Mouse (Mus musculus) thymus, postnatal 36 days (tissue): ENCODE measurements at regions not wholly inside any gene's neighbourhood (a gene's known extent, or its start where the extent isn't known, plus 50 kb on each side); places are given as distances from the start of the nearest gene placed in this dataset.
A peak's percentile ranks its signal among the peaks of the same experiment; 100 is the strongest.
"Not testable (repeated sequence)": the region's sequence is repeated elsewhere in the genome, so short reads cannot be mapped to it uniquely, and the experiment has no call there.

Experiments used
- DNase-seq, 2 experiments: peaks; one replicate each; pipeline ENCODE4 v3.0.0; 2022; ENCODE audit warnings: mixed read lengths in 2 of 2

DNA sequence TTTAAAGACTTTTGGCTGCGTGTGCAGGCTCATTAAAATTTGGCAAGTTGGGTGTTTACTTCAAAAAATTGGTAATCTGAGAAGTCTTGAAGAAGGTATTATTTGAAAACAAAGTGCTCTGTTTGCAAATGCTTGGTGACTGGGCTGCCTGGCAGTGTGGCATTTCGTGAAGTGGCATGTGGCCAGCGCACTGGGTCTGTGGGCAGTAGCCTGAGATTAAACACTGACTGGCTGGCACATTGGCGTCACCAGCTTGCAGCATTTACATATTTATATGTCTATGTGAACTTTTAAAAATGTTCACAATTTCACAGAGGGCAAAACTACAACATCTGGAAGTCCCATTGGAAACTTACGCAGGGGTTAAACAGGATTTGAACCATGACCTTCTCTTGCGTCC lies 261.3 kb downstream of the Trib2 start:
- no peak for DNase-seq

DNA sequence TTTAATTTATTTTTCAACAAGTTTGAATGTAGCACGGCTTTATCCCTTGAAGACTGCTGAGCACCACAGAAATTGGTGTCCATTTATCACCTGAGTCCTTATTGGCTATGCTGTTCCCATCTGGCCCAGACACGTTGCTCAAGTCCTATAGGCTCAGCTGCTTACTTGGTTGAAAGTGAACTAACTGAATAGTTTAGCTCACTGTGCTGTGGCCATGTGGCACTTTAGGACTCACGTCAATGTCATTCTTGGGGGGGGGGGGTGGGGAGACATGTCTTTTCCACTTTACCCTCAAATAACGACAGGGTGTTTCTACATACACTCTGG lies 263.1 kb downstream of the Trib2 start:
- DNase-seq, result no peak

DNA sequence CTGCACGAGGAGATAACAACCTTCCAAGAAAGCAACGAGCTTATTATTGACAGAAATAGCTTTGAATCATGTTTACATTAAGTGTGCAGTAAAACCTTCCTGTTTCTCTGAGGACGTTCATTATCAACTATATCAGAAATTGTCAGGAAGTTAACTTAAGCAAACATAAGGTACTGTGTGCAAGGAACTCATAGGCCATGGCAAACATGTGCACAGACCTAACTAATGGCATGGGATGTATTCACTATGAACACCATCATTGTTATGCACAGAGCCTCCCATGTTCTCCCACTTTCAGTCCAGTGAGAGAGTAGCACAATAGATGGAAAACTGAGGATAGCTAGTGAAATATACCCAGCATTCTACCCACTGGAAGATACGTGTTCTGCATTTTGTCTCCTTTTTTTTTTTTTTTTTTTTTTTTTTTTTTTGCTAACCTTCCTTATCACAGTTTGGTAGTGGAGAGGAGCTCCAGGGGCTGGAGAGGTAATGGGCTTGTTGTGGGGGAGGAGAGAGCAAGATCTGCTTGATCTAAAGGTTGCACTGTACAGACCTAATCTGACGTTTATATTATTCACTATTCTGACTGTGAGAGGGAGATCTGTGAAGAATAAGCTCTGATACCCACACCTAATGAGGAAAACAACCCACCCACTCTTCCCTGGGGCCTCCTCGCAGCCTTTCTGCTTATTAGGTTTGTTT lies 263.6 kb downstream of the Trib2 start:
- no peak for DNase-seq

DNA sequence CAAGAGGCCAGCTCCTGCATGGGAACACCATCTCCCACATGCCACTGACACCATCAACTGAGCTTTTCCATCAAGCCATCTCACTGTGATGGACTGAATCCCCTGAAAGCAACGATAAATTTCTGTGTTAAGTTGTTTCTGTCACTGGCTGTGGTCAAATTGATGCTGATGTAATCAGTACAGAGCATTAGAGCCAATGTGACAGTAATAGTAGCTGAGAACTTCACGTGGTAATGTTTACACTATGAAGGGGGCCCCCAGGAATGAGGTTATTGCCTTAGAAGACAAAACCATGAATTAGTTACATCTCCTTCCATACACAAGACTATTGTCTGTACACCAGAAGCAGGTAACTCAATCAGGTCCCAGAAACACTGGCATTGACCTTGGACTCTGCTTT lies 264.5 kb downstream of the Trib2 start:
- no peak for DNase-seq

DNA sequence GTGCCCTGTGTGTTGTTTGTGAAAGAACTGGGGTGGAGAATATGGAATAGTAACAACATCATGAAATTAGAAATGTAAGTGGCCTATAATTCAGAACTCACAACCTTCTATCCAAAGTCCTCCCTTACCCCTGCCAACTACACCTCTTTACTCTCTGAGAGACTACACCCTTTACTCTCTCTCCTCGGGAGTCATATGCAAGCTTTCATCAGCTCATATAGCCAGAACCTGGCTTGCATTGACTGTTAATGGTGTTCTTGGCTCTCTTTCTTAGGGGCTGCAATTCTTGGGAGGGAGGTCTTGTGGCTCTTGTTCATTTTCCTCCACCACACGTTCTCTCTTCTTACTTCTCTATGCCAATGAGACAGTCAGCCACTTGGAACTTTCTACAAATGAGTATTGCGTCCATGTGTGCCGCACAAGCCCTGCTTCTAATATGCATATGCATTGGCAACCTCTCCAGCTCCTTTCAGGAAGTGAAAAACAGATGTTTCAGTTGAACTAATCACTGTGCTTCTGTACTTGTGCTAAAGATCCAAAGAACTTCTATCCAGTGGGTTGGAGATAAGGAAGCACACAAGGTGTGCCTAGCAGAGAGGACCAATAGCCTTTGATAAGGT lies 265.3 kb downstream of the Trib2 start:
- DNase-seq, result no peak

DNA sequence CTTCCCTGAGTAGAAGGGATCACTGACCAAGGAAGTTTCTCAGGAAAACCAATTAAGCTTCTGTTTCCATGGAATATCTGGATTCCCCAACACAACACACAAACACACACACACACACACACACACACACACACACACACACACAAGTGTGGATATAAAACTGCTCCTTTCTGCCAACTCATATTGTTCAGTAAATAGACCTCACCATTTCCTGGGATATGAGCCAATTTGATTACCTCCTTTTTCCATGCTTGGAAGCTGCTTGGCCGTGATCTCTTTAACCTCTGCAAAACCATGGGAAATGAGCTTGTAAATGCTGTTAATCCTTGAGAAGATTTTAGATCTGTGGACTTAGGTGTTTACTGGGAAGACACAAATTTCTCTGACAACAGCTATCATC lies 272.4 kb downstream of the Trib2 start:
- DNase-seq, result no peak

DNA sequence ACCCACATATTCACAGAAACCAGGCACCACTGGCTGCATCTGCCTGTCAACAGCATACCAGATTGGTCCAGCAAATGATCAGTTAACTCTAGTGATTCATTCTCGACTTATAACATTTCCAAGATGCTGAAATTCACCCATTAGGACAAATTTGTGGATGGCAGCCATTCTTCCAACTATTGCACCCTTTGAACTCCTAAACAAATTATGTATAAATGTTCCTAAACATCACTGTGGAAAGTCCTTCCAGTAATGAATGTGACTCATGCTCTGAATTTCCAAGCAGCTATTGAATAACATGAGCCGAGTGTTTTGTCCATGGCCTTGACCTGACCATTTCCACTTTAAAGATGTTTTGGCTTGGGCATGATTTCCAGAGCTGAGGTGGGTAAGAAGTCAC lies 274.2 kb downstream of the Trib2 start:
- DNase-seq, result no peak

DNA sequence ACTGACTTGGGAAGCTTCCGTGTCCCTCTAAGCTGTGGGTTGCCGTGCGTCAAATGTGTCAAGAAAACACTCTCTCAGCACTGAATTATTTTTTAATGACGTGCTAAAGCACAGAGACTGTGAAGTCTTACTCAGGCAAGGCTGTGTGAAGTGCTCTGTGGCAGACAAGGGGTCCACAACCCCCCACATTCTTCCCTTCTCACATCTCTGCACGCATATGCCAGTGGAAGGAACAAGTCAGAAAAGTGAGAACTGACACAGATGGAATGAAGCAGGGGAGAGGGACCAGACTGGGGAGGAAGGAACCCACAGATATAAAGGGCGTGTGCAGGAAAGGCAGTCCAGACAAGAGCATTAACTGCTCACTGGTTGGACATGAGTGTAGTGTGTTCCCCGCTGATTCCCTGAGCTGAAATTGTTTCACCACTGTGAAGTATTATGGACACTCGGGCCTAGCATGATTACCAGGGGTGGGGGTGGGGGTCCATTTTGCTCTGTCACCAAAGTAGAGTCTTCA lies 279.8 kb downstream of the Trib2 start:
- no peak for DNase-seq

DNA sequence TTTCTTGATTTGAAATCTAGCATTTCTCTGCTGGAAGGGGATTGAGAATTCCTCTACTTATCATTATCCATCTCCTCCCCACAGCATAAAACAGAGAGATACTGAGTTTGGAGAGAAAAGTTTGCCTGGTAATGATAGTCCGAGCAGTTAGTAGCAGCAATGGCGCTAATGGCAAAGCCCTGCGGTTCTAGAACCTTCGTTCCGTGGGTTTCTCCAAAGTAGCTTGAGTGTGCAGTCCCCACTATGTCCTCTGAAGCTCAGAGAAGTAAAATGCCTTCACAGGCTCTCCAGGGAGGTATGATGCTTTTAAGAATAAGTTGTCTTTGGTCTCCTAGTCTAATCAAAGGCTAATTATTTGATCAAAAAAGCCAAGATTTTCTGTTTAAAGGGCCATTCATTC lies 280.5 kb downstream of the Trib2 start:
- DNase-seq, result no peak

DNA sequence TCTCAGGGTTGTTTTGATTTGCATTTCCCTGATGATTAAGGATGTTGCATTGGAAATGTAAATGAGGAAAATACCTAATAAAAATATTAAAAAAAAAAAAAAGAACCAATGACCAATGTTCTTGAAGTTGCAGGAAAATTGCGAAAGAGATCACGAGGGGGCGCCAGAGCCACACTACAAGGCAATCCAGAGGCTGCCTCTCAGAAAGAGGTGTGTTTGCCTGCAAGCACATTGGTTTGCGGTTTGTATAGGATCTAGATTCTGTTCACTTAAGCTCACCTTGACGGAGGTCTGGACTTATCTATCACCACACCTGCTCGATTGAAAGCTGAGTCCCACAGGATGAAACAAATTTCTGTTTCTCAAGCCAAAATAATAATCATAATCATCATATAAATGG lies 280.9 kb downstream of the Trib2 start:
- peak; percentile 72 to 78 for DNase-seq

DNA sequence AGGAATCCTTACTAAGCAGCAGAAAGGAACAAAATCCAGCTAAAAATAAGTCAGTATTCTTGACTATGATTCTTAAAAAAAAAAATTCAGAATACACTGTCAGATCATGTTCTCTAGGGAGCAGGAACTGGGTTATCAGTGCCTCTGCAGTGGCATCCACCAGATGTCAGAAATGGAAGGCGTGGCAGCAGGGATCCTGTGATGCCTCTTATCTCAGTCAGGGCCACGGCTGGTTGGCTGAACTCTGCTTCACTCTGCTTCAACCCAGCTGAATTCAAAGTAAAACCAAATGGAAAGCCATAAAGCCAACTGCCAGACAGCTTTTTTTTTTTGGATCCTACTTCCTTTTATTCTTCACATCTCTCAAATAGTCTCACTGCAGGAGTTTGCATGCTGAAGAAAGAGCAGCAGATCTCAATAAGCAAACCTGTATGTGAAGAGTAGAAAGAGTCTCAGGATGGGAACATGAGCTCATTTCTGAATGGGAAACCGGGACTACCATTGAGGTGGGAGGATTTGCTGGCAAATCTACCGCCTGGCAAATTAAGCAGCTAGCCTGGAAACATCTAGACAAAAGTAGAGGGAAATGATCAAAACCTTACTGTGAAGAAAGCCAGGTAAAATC lies 295.8 kb downstream of the Trib2 start:
- DNase-seq, result no peak

DNA sequence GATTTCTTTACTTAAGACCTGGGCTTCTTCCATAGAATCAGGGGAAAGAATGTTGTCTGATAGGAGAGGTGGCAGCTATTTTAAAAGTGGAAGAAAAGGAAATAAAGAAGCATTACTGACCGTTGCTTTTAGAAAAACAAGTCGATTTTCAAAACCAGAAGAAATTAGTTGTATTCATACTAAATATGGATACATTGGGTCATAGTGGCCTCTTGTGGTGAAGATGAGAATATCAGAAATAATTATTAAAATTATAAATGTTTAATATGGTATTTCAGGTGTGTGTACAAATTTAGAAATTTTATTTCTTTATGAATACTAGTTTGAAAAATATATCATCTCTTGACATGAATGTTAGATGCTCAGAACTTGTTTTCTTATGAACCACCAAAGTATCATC lies 304.7 kb downstream of the Trib2 start:
- no peak for DNase-seq

DNA sequence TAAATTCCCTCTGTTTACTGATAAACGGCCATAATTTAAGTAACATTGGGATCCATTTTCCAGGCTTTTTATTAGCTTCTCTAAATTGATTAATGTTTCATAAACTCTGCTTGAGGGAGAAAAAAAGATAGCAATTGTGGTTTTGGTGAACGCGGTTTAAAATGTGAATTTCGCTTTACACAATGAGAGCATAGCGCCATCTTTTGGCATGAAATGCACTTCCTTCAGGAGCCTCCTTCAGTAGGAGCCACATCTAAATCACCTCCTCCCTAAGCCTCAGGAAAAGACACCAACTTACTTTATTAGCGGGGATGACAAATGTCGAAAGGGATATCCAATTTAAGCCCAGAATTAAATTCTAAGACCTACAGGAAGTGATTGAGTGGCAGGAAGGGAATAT lies 309.1 kb downstream of the Trib2 start:
- no peak for DNase-seq

DNA sequence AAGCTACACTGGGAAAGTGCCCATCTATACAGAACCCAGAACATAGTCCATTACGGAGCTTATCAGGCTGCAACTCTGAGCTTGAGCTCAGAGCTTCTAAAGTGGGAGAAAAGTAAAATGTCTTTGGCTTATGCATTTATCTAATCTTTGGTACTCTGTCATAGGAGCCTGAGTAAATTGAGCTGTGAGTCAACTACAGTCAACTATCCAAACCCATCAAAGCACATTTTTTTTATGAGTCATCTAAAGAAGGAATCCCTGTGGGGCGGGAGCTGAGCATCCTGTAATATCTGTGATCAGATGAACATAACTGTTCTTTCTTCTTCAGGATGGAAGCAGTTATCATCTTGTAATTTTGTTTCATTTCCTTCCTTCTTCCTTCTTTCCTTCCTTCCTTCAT lies 323.1 kb downstream of the Trib2 start:
- no peak for DNase-seq

DNA sequence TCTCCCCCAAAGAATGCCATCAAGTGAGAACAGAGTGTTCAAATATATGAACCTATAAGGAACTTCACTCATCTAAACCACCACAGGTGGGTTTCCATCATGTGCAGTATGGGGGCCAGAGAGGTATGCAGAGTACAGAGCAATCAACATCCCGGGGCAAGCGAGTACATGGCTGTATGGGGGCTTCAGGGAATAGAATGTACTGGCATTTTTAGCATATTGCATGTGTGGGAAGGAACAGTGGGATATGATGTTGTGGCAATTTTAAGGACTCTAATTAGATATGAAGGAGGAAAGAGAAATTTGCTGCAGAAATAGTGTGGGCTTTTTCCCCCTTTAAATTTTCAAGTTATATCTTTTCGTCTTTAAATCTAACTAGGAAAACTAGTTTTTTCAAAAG lies 344.0 kb downstream of the Trib2 start:
- no peak for DNase-seq

DNA sequence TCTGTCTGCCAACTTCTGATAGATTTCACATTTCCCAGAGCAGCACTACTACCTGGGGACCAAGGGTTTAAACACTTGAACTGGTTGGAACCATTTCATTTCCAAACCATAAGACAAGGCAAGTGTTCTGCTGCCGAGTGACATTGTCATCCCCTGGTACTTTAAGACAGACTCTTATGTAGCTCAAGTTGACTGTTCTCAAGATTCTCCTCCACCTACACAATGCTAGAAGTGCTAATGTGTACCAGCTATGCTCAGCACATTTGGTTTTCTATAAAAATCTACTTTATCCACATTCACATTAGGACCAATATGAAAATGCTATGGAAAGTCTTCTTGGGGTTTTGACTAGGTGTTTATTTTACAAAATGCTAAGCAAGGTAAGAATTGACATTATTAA lies 357.3 kb downstream of the Trib2 start:
- no peak for DNase-seq

DNA sequence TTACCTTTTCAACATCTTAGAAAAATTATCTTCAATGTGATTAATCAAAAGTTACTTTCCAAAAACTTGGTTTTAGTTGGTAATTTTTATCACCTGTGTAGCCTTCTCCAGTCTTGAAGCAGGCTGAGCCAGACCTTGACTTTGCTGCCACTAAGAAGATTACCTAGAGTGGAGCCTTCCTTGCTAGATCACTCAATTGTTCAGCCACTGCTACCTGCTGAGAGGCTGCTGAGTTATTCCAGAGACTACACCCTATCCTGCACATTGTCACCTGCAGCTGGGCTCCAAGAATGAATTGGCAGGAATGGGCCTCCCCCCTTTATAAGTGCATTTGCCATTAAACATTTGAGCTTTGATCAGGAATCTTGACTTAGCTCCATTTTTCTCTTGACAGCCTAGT lies 360.4 kb downstream of the Trib2 start:
- not testable (repeated sequence) for DNase-seq

DNA sequence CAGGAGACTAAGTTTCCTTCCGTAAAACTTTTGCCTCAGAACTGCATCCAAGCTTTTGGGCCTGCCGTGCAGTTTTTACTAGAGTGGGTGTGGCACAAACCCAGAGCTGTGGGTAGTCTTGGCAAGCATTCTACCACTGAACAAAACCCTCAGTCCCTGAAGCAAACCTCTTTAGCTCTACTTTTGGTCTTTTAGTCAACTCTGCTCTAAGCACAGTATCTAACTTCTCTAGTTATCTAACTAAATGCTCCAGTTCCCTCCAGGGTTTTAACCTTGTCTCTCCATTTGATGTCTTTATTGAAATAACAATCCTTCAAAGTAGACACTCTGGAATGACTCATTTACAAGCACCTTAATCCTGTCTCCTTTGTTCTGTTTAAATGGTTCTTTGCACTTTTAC lies 361.0 kb downstream of the Trib2 start:
- no peak for DNase-seq

DNA sequence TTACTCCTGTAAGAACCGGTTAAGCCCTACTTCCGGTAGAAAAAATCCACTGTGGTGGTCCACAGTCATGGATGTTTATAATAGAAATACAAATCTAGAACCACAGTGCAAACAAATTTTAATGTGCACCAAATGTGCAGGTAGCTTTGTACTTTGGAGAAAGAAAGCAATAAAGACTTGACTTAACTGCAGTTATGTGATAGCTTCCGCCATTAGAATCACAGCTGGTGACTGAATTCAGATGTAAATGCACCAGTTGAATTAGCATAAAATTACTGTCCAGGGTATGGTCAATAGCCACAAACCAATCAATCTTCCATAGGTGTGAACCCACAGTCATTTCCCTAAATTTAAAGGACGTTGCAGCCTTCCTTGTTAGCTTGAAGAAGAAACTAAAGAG lies 367.2 kb downstream of the Trib2 start:
- no peak for DNase-seq

DNA sequence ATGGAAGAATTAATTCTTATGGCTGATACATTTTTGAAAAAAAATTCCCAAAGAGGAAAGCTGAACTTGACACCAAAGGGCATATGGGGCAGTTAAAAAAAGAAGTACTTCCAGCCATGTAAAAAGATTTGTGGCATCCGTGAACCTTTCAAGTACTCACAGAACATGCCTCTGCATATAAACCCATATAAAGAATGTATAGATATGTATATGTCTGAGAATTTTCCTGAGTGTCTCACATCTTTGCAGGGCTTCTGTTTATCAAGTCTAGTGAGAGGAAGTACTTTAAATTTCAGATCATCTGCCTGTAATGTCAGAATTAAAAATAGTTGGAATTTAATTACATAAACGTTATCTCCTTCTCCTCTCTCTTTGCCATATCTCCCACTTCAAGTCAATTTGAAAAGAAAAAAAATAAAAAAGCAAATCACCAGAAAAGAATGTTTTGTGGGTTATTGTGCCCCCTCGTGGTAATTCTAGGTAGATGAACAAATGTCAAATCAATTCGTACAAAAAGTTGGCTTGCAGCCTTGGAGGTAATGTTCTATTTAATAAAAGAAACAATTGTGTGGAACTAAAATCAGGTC lies 400.4 kb downstream of the Trib2 start:
- DNase-seq, result no peak

DNA sequence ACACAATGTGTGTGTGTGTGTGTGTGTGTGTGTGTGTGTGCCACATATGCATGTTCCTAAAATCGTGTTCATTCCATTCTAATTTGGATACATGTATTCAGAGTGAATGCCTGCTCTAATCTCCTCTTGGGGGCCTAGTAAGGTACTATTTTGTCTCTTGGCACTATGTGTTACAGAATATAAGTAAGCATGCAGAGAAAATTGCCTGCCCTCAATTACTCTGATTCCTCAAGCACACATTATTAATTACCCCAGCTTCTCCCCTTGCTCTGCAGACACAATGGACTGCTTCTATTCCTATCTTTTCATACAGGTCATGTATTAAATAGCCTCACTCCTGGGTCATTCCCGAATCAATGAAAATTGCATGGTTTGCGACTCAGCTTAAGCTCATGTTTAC lies 406.3 kb downstream of the Trib2 start:
- DNase-seq, result no peak

DNA sequence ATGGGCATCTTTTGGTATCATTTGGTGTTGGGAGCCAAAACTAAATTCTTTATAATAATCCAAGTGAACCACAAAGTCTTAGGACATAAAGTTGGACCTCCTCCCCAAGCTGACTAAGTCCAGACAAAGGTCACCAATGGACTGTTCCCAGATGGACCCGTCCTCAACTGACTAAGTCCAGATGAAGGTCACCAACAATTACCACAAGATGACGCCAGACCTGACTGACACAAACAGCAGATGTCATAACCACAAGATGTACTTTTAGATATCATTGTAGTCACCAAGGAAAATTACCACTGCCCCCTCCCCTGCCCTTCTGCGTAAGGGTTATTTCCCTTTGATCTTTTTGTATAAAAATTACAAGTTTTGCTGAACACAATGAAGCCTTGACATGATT lies 409.1 kb downstream of the Trib2 start:
- not testable (repeated sequence) for DNase-seq

DNA sequence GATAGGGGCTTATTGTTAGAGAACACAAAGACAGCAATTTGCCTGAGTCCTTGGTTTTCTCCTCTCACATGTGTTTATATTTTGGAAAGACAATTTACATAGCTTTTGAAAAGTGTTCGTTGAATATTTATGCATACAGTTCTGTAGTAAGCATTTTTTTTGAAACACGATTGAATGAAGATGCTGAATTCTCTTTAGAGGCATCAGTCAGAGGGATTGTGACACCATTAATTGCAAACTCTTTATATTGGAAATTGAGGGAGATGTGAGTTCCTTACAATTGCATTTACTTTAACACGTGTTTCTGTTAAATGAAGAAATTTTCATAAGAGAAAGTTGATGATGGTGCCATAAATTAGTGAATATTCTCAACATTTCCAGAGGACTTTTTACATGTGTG lies 424.1 kb downstream of the Trib2 start:
- DNase-seq, result no peak

DNA sequence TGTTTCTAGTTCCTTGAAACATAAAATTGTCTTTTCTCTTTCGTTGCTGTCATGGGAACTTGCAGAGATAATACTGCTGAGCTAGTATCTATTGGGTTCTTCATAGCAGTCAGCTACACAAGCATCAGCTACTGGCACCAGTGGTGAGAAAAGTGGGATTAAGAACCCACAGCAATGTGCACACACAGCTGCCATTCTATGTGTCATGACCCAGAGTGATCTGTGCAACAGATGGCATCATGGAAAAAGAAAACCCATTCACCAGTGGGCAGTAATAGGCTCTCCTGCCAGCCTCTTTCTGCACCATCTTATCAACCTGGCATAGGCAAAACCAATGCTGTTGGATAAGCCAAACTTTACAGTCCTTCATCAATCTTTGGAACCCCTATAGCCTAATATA lies 428.1 kb downstream of the Trib2 start:
- DNase-seq, result no peak
